Mouse (Mus musculus): ENCODE measurements around the gene Tmco1.
A peak's percentile ranks its signal among the peaks of the same experiment; 100 is the strongest.

Tmco1 gene

DNA sequence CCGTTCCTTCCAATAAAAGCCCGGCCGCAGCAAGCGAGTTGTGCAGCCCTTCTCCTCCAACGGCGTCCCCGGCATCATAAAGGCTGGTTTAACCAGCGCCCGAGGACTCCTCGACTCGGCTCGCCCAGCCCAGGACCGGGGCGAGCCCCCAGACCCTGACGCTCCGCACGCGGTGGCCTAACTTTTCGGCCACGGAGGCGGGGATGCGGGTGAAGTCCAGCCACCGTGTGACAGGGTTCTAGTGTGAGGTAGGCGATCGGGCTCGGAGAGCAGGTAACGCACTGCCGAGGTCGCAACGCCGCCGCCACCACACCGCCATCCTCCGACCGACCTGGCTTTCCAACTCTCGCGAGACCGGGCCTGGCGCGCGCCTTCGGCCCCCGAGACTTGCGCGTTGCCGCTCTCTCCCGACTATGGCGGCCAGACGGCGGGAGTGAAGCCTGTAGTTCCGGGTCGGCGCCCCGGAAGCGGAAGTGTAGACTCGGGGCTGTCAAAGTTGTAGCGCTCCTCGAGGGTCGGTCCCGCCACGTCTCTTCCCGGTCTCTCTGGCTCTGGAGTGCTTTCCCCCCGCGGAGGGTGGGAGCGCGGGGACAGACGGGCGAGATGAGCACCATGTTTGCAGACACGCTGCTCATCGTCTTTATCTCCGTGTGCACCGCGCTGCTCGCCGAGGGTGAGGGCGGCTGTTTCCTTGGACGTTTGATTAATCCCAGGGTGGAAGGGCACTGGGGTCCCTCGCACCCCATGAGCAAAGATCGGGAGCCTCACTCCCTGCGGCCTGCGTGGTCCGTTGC is at the start of gene Tmco1:
Gene Tmco1 (plus strand): TSS at position 118 of the 794 bp plus-strand sequence.
- peak; percentile 98 to 99 for DNase-seq (ENCODE audit: inconsistent age in 2 of 2, low spot score in 1 of 2)

DNA sequence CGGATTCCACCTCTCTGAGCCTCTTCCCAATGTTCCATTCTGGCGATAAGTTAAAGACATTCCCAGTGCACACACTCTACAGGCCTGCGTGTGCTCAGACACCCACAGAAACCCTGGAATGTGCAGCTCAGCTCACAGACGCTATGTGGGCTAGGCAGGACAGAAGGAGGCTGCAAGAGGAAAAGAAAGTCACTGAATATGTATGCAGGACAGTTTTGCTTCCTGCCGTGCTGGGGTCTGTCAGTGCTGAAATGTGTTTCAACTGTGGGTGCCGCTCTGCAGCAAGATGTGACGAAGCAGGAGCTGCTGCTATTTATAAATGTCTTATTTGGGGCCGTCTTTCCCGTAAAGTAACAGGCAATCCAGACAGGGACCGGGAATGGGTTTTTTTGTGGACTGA is 48.5 kb upstream of the Tmco1 start:
- no peak for DNase-seq (ENCODE audit: inconsistent age in 2 of 2, low spot score in 1 of 2)

DNA sequence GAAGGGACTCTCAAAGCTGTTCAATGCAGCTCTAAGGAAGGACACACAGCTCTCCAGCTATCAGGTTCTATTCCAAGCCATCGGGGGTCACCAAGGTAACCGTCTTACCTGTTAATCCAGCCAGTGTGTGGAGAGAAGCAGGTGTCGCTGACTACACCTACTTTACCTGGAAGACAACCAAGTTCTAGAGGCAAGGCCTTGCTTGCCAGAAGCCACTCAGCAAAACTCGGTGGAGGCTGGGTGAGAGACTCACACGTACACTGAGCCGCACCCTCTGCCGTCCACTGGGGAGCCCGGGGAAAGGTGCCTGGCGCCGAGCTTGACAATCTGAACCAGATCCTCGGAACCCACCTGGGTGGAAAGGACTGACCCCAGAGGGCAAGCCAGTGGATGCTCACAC is 46.4 kb upstream of the Tmco1 start:
- no peak for DNase-seq (ENCODE audit: inconsistent age in 2 of 2, low spot score in 1 of 2)

DNA sequence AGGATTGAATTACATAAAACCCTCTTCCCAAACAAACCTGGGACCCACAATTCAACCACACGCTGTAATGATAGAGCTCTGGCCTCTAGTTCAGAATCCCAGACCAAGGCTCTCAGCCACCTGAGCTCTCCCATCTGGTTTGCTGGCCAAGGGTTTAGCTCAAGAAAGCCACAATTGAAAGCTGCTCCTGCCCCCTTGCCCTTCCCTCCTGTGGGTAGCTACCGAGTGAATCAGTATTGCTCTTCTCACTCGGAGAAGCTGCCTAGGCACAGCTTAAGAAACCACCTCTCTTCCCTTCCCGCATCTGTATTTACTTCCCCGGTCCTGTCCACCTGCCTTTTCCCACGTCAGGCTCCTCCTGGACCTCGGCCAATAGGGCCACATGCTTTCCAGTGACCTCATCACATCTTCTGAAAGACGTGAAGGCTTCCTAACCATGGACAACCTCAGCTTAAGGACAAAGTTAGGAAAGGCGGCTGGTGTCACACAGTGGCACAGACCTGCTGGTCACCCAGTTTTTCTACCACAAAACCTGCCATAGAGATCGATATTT is 45.6 kb upstream of the Tmco1 start:
- peak in 1 of 2 experiments; percentile 43 for DNase-seq (ENCODE audit: inconsistent age in 2 of 2, low spot score in 1 of 2)

DNA sequence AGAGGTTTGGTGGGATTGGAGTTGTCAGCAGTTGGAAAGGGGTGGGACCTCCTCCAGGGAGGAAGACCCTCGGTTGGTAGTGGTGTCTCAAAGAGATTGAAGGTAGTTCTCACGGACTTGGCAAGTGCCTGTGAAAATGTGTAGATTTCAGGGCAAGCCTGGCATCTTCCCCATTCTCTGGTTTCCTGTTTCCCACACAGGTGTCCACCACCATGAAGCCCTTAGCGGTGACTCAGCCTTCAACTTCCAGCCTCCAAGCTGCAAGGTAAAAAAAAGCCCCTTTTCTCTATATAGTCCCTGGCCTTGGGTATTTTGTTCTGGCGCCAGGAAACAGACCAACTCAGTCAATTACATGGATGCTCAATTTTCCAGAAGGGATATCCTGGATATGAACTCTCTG is 42.8 kb upstream of the Tmco1 start:
- no peak for DNase-seq (ENCODE audit: inconsistent age in 2 of 2, low spot score in 1 of 2)

DNA sequence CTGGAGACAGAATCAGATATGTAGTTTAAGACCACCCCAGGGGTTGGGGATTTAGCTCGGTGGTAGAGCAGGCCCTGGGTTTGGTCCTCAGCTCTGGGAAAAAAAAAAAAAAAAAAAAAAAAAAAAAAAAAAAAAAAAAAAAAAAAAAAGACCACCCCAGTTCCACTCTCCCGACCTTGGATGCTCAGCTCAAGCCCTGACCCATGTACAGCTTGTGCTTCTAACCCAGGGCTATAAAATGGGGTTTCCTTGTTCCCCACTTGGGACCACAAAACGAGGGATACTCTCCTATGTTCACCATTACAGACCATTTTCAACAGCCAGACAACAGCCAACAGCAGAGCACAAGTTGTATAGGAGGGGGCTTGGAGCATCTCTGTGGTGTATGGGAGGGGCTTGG is 41.5 kb upstream of the Tmco1 start:
- DNase-seq (ENCODE audit: inconsistent age in 2 of 2, low spot score in 1 of 2) = no peak

DNA sequence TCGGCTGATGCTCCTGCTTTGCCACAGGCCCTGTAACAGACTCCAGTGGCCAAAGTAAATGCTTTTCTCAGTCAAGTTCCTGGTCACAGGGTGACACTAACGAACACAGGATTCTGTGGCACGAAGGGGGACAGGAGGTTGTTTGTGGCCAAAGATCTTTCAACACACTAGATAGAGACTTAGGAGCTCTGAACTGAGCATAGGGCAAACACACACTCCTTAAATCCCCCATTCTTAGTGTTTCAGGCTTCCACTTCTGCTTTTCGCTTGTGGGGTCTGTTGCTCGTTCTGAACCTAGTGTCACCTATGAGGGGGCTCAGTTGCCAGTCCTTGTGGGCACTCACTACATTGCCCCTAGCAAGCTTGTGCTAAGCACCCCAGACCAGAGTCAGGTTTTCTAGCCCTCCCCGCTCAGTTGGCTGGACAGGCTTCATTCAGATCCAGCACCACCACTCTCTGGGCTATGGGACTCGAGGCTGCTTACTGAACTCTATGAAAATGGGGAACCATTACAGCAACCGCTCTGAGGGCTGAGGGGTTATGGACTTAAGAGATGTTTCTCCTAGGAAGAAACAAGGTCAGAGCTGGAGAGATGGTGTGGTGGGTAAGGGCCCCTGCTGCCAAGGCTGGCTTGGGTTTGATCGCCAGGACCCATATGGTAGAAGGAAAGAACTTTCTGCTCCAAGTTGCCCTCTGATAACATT is 39.7 kb upstream of the Tmco1 start:
- DNase-seq (ENCODE audit: inconsistent age in 2 of 2, low spot score in 1 of 2) = no peak

DNA sequence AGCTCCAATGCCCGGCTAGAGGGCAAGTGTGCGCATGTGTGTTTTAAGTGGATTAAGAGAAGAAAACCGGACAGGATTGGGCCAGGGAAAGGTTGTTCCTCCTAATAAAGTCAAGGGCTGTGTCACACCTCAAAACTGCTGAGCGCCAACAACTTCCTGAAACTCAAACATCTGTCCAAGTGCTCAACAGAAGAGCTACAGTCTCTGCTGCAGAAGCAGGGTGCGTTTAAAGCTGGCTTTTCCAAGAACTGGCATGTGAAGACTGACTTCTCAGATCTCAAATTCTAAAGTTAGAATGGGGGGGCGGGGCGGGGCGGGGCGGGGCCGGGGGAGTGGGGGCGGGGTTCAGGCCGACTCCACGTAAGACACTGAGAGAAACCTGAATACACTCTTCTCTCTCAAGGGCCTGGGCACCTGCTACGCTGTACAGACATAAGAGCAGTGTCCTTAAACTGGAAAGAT is 38.8 kb upstream of the Tmco1 start:
- DNase-seq (ENCODE audit: inconsistent age in 2 of 2, low spot score in 1 of 2) = peak in 1 of 2 experiments; percentile 54

DNA sequence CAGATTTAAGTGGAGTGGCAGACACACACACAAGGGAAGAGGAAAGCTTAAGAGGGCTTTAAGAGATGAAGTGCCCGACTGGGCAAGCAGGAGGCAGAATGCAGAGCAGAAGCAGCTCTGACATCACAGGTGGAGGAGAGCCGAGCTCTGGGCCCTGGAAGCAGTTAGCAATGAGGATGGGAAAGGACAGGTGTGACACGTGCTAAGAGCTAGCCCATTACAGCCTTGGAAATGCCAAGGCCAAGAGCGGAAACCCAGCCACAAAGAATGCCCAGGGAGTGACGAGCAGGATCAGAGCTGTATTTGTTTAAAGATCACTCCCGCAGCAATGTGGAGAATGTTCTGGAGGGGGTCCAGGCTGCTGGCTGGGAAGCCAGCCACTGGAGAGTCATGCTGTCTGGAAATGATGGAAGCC is 38.3 kb upstream of the Tmco1 start:
- DNase-seq (ENCODE audit: inconsistent age in 2 of 2, low spot score in 1 of 2) = peak; percentile 83 to 88

DNA sequence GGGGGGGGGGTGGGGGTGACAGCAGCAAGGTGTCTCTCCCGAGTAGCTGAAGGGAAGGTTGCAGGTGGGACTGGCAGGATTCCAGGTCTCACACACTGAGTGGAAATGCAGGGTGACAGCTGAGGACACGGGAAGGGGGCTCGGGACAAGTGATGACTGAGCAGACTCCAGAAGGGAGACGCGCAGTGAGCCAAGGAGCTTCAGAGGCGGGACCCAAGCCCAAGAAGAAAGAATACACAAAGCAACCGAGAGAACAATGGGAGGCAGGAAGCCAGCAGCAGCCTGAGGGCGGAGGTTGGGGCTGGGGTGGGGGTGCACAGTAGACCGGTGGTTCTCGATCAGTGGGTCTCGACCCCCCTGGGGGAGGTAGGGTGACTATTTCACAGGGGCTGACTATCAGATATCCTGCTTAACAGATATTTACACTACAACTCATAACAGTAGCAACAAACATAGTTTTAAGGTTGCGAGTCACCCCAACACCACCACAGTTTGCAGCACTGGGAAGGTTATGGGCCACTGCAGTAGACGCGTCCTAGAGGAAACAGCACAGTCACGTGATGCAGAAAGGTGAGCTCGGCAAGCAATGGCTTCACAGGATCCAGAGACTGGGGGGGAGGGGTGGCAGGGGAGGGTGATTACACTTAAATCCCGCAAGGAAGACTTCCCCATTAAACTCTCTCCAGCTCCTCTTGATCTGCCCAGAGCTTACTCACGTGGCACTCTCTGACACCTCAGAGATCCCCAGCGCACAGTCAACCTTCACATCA is 37.7 kb upstream of the Tmco1 start:
- peak in 1 of 2 experiments; percentile 50 for DNase-seq (ENCODE audit: inconsistent age in 2 of 2, low spot score in 1 of 2)

DNA sequence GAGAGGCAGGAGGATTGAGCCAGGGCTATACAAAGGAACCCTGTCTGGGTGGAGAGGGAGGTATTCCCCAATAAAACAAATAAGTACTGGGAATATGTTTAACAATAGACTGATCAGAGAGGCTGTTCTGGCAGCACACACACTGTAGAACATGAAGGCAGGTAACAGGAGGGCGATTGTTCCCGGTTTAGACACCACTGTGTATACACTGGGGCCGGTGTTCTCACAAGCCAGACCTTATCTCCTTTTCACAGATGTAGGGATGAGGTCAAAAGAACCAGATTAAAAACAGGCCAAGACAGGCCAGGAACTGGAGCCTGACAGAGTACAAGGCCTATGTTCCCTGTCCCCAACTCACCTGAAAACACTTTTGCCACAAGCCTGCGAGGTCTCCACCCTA is 36.9 kb upstream of the Tmco1 start:
- DNase-seq (ENCODE audit: inconsistent age in 2 of 2, low spot score in 1 of 2) = no peak

DNA sequence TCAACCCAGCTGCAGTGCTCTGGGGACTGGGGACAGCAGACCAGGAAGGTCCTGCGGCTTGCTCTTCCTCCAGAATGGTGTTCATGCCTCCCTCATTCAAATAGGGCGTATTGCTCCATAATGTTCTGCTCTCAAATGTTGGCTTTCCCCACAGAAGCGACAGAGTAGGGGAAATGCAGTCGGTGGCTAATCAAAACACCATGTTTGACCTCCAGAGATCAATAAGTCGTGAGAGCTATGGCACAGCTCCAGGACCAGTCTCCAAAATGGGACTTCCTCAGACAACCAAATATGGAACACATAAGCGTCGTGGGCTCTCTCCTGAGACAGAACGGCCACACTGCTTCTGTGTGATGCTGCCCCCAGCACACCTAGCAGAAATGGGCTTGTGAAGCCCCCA is 36.3 kb upstream of the Tmco1 start:
- DNase-seq (ENCODE audit: inconsistent age in 2 of 2, low spot score in 1 of 2) = no peak

DNA sequence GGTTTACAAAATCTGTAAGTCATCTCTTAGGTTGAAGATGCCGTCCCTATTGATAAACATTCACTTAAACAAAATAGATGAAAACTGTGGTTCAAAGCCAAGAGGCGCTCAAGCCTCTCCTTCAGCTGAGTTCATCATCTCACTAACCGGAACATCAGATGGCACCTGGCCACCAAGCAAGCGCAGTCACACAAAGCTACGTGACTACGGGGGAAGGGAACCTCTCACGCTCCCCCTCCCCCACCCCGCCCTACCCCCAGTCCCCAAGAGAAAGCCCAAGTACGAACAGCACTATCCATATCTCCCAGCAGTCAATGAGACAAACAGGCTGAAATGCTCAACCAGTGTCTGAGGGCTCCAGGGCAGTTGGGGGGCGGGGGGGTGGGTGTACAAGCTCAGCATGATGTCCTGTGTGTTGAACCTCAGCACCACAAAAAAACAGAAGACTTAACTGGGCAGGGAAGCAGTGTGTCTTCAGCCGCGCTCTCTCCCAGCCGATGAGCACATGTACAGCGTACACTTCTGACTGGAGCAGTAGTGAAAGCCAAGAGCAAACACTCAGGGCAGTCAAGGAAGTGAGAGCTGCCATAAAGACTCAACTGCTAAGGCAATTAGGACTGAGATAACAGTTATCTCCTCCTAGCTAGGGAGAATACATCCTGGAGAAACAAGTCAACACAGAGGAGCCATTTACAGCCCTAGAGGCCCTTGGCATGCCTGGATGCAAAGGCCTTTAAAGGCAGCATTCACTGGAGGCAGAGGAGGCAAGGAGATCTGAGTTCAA is 34.6 kb upstream of the Tmco1 start:
- DNase-seq (ENCODE audit: inconsistent age in 2 of 2, low spot score in 1 of 2) = no peak

DNA sequence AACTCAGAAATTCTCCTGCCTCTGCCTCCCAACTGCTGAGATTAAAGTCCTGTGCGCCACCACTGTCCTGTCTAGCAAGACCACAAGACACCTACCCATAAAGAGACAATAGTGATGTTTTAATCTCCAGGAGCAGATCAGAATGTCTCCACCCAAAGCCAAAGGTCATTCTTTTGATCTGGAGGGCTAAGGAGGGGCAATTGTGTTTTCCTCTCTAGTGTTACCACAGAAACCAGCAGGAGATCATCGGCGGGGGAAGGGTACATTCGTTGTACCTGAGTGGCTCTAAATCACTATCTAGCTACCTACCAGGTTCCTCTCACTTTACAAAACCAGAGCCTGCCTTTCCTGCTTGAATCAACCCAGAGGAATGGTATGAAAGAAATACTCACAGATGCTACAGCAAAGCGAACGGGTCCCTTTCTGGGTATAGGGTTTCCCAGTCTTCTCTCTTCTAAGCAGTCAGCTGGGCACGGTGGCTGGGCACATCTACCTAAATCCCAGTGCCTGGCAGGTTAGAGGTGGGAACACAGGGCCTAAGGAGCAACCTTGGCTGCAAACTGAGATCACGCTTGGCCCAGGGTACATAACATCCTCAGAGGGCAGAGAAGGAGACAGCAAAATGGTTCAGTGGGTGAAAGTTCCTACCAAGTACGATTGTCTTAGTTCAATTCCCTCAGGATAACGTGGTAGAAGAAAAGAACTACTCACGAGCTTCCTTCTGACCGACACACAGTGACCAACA is 33.4 kb upstream of the Tmco1 start:
- DNase-seq (ENCODE audit: inconsistent age in 2 of 2, low spot score in 1 of 2) = peak in 1 of 2 experiments; percentile 26

DNA sequence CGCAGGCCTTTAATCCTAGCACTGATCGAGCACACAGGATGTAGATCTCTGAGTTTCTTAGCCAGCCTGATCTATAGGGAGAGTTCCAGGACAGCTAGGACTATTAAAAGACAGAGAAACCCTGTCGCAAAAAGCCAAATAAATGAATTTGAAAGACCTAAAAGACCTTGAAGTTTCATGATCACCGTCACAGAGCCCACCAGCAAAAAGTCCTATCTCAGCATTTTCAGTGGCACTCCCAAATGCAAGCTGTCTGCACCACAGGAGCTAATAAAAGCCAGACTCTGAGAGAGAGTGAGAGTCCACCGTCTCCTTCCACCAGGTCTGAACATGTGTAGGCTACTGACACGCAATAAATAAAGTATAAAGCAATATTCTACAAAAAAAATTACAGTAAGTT is 29.8 kb upstream of the Tmco1 start:
- DNase-seq (ENCODE audit: inconsistent age in 2 of 2, low spot score in 1 of 2) = no peak

DNA sequence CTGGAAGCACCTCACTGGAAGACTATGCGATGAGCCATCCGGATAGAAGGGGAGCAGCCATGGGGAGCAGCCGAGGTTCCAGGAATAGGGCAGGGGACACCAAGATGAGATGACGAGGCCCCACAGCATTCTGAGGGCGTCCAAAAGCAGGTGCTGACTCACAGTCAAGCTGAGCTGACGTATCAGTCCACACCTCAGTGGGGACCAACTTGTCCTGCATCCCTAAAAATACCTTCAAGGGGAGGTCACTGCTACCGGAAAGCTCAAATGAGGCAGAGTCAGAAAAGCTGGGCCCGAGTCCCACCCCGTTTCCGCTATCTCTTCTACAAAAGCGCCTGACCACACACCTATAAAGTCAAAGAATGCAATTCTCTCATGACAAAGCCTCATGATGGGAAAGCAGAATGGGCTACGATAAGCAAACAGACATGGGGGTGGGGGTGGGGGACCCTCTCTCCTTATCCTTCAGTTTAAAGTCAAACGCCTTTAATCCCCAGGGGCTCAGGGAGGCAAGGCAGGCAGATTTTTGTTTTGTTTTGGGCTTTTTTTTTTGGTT is 28.9 kb upstream of the Tmco1 start:
- DNase-seq (ENCODE audit: inconsistent age in 2 of 2, low spot score in 1 of 2) = no peak

DNA sequence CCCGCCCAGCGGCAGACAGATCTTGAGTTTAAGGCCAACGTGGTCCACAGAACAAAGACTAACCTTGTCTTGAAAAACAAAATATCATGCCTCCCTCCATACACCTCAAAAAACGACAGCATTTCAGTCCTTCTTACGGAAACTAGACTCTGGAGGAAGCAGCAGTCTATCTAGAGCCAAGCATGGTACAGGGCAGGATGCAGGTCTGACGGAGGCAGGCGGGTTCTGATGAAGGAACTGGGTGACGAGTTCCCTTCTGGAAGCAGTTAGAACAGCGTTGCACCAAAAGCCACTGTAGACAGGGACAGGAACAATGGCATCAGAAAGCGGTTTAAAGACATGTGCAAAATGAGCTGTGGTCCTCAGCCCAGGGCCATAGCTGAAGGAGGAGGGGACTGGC is 28.1 kb upstream of the Tmco1 start:
- DNase-seq (ENCODE audit: inconsistent age in 2 of 2, low spot score in 1 of 2) = no peak

DNA sequence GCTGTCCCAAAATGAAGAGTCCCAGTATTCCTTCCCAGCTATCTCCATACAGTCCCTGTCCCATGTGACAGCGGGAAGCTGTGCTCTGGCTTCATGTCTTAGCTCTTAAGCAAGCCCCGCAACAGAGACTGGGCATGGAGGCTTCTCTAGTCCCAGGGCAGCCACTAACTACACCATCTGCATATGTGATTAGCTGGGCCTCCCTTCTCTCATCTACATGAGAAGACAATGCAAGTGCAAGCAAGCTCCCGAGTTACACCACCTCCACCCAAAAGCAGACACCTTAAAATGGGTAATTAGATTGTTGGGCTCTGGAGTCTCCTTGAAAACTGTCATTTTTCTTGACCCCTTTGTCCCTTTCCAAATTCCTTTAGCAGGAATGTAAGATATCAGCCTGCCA is 26.1 kb upstream of the Tmco1 start:
- DNase-seq (ENCODE audit: inconsistent age in 2 of 2, low spot score in 1 of 2) = peak in 1 of 2 experiments; percentile 21

DNA sequence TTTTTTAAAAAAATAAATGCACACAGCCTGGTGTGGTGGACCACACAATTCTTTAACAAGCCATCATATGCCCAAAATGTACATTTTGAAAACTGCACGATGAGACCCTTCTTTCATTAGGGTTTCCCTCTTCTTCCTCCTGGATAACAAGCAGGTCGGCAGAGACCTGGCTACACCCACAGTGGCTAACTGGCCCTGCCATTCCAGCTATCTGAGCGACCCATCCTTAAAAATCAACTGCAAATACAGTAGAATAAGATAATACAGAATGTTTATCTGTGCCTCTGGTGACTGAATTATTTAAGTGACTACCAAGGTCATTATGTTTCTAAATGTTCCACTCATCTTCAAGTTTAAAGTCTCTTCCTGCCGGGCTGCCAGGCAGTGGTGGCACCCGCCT is 25.4 kb upstream of the Tmco1 start:
- DNase-seq (ENCODE audit: inconsistent age in 2 of 2, low spot score in 1 of 2) = peak in 1 of 2 experiments; percentile 41
